Mouse (Mus musculus) kidney, postnatal 14 days (tissue): Measurements from ENCODE around the gene Rsrp1.

Experiments used
- DNase-seq: peaks from one replicate; pipeline ENCODE4 v3.0.0; 2022; ENCODE audit warnings: mixed read lengths

Gene Rsrp1

GRCm38 (mm10) chr4:134967887-134968604 is 44.7 kb downstream of the Rsrp1 start:
- peak; percentile 53 for DNase-seq

- DNase-seq: no peak
Observed at GRCm38 (mm10) chr4:134968605-134968976, 45.2 kb downstream of the Rsrp1 start.

DNA sequence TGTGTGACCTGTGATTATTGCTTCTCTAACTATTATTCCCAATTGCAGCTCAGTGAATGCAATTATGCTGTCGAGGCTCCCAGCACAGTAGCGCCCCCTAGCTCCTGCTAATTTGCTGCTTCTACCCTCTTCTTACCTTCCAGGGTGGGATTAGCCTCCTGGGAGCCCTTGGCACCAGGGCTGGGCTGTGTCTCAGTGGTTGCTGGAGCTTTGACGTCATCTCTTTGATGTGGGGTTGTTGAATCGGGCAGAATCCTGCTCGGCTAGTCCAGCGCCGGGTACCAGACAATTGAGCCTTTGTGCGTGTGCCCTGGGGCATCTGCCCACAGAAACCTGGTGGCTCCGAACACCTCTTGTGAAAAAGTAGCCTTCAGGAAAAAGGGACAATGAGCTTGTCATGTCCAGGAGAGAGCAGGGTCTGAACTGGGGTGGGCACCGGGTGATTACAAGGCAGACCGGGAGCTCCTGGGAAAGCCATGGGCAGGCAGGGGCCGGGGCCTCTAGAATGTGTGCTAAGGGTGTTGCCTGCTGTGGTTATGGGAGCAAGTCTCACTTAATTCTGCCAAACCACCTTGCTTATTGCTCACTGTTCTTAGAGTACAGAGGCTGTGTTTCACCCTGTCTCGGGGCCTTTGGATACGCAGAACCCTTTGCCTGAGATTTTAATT is 52.0 kb downstream of the Rsrp1 start:
- DNase-seq: no peak

DNA sequence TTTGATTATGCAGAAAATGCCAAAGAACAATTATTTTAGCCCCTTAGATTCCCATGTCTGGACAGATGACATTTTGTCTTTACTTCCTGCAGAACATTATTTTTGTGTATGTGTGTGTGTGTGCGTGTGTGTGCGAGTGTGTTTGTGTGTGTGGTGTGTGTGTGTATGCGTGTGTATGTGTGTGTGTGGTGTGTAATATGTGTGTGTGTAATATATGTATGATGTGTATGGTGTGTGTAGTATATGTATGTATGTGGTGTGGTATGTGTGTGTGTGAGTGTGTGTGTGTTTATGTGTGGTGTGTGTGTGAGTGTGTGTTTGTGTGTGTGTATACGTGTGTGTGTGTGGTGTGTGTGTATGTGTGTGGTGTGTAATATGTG is 52.5 kb downstream of the Rsrp1 start:
- no peak for DNase-seq
